Mouse (Mus musculus): ENCODE measurements around the gene Ninl. TPM values are rescaled to one million over a fixed set of nuclear protein-coding genes. Genes with fewer than 3 reads are reported as not detected.
"Not testable (repeated sequence)": the region's sequence is repeated elsewhere in the genome, so short reads cannot be mapped to it uniquely, and the experiment has no call there.

Gene Ninl
- total RNA-seq, 2 experiments from 2014 or later = 1.7 to 2.5 TPM

- not testable (repeated sequence) for DNase-seq
Measured at GRCm38 (mm10) chr2:150947880-150948611, 91.1 kb downstream of the Ninl start.

- DNase-seq = not testable (repeated sequence)
Measured at GRCm38 (mm10) chr2:150947341-150947740, 91.8 kb downstream of the Ninl start.

GRCm38 (mm10) chr2:150944017-150944416 is 95.2 kb downstream of the Ninl start:
- no peak for DNase-seq

- DNase-seq = no peak
Measured at GRCm38 (mm10) chr2:150934659-150935058, 104.5 kb downstream of the Ninl start.

- no peak for DNase-seq
Measured at GRCm38 (mm10) chr2:150933482-150933881, 105.7 kb downstream of the Ninl start.

GRCm38 (mm10) chr2:150930806-150931205 is 108.4 kb downstream of the Ninl start:
- no peak for DNase-seq

GRCm38 (mm10) chr2:150929156-150929555 is 110.0 kb downstream of the Ninl start:
- DNase-seq = no peak

GRCm38 (mm10) chr2:150927038-150927720 is 112.0 kb downstream of the Ninl start:
- DNase-seq = no peak

GRCm38 (mm10) chr2:150923505-150923904 is 115.7 kb downstream of the Ninl start:
- no peak for DNase-seq

GRCm38 (mm10) chr2:150923026-150923425 is 116.2 kb downstream of the Ninl start:
- no peak for DNase-seq

- no peak for DNase-seq
Measured at GRCm38 (mm10) chr2:150922165-150922564, 117.0 kb downstream of the Ninl start.

- DNase-seq = no peak
Measured at GRCm38 (mm10) chr2:150921697-150922096, 117.5 kb downstream of the Ninl start.

- no peak for DNase-seq
Measured at GRCm38 (mm10) chr2:150920543-150920942, 118.6 kb downstream of the Ninl start.

- DNase-seq = no peak
Measured at GRCm38 (mm10) chr2:150918720-150919119, 120.5 kb downstream of the Ninl start.

GRCm38 (mm10) chr2:150915786-150916185 is 123.4 kb downstream of the Ninl start:
- DNase-seq = no peak

- no peak for DNase-seq
Measured at GRCm38 (mm10) chr2:150914781-150915515, 124.2 kb downstream of the Ninl start.

- DNase-seq = no peak
Measured at GRCm38 (mm10) chr2:150910295-150910881, 128.8 kb downstream of the Ninl start.

GRCm38 (mm10) chr2:150909429-150910039 is 129.6 kb downstream of the Ninl start:
- DNase-seq = peak; percentile 94

- DNase-seq = not testable (repeated sequence)
Measured at GRCm38 (mm10) chr2:150908881-150909280, 130.3 kb downstream of the Ninl start.

GRCm38 (mm10) chr2:150904936-150905450 is 134.2 kb downstream of the Ninl start, which contains the start of gene Gins1:
Gins1 (plus strand) TSS chr2:150905400.
- no peak for DNase-seq

- peak; percentile 99 for DNase-seq
Measured at GRCm38 (mm10) chr2:150904272-150904935, 134.8 kb downstream of the Ninl start, which contains the start of gene Abhd12. Abhd12 (minus strand) TSS chr2:150904741.

Data from heart, postnatal 4 days (tissue).